8 mouse cellular contexts compared by ENCODE assay signal in the genomic region with DNA sequence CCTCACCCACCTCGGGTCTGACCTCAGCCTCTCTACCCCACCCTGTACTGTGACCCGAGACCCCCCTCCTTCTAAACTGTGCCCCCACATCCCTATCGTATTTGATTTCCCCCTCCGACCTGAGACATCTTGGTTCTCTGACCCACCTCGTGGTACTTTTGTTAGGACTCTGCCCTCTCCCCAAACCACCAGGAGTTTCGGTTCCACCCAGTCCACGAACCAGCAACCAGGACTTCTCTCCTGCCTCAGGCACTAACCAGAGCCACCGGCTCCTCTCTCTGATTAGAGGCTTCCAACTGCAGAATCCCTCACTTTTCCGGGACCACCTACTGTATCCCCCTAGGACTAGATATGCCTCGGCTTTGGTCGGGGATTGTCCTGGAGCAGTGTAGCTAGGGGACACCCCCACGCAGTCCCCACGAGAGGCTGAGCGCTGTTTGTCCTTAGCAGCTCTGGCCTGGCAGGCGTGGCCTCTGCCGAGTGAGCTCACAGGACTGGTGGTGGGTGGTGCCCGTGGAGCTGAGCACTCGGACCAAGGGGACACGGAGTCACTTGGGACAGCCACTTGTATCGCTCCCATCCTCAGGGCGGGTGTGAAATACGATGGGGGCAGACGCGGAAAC. TPM values are rescaled to one million over a fixed set of nuclear protein-coding genes. Genes with fewer than 3 reads are reported as not detected.
DNase-seq lines count a peak whose midpoint lies in the region; ATAC-seq and TF ChIP-seq lines count a peak whose summit lies in the region.

No protein-coding gene starts in this region.

- DNase-seq in gastrocnemius, adult 2 months = peak; percentile 67
- no peak for DNase-seq in gastrocnemius, postnatal 36 days
- DNase-seq in layer of hippocampus, postnatal 14 days (ENCODE audit: low spot score in 2 of 2) = no peak
- no peak for DNase-seq in thymus, postnatal 14 days
- no peak for DNase-seq in left cerebral cortex, adult 18-20 months (ENCODE audit: low spot score in 2 of 2)

- intact Hi-C loops in gastrocnemius, adult 2 months (cut with DNase I) = no loop called here
- intact Hi-C loops in gastrocnemius, postnatal 36 days (cut with DNase I) = no loop called here

- H3K27me3 ChIP-seq in forebrain, embryonic 13.5 days = peaks cover 76% of the 10 kb centered on the region
- H3K27me3 ChIP-seq in intestine, postnatal 0 days (replicated peaks; ENCODE audit: control insufficient read depth, insufficient read depth, low read length) = peaks cover 73% of the 10 kb centered on the region
- H3K27me3 ChIP-seq in midbrain, embryonic 13.5 days = peaks cover 75% of the 10 kb centered on the region

- TF ChIP-seq CTCF in gastrocnemius, adult 2 months (IDR thresholded peaks at IDR 0.05) = no peak
- TF ChIP-seq CTCF in intestine, postnatal 0 days (IDR thresholded peaks at IDR 0.05; ENCODE audit: low read depth) = no peak

- H3K4me3 ChIP-seq in gastrocnemius, adult 2 months = peak overlapping the region; percentile 72
- H3K4me3 ChIP-seq in forebrain, embryonic 13.5 days = peak overlapping the region; percentile 23
- peak overlapping the region; percentile 32 for H3K4me3 ChIP-seq in intestine, postnatal 0 days (ENCODE audit: low read depth, low read length)
- peak overlapping the region; percentile 26 for H3K4me3 ChIP-seq in midbrain, embryonic 13.5 days (replicated peaks)

- H3K36me3 ChIP-seq in forebrain, embryonic 13.5 days (ENCODE audit: poor library complexity, severe bottlenecking) = peaks cover 14% of the 10 kb centered on the region
- H3K36me3 ChIP-seq in intestine, postnatal 0 days (ENCODE audit: control insufficient read depth, insufficient read depth) = peaks cover 13% of the 10 kb centered on the region; the same call in 1 of the 2 replicates
- H3K36me3 ChIP-seq in midbrain, embryonic 13.5 days = peaks cover 10% of the 10 kb centered on the region; the same call in 1 of the 2 replicates

- ATAC-seq in forebrain, embryonic 13.5 days = no peak
- ATAC-seq in intestine, postnatal 0 days = no peak
- ATAC-seq in midbrain, embryonic 13.5 days = no peak

- 6% methylated on average over 24 of the region's 24 CpGs for WGBS in forebrain, embryonic 13.5 days
- 9% methylated on average over 24 of the region's 24 CpGs for WGBS in intestine, postnatal 0 days
- WGBS in midbrain, embryonic 13.5 days = 7% methylated on average over 24 of the region's 24 CpGs

- no peaks in the 10 kb centered on the region for H3K9me3 ChIP-seq in forebrain, embryonic 13.5 days (replicated peaks)
- no peaks in the 10 kb centered on the region for H3K9me3 ChIP-seq in intestine, postnatal 0 days (ENCODE audit: control insufficient read depth)
- H3K9me3 ChIP-seq in midbrain, embryonic 13.5 days = no peaks in the 10 kb centered on the region

- peak overlapping the region; percentile 54; the same call in 1 of the 2 replicates for H3K9ac ChIP-seq in forebrain, embryonic 13.5 days
- no peak overlapping the region for H3K9ac ChIP-seq in intestine, postnatal 0 days (ENCODE audit: low read depth, low read length)
- H3K9ac ChIP-seq in midbrain, embryonic 13.5 days (replicated peaks) = peak overlapping the region; percentile 30; the same call in 1 of the 2 replicates

- peak overlapping the region; percentile 53 for H3K4me2 ChIP-seq in forebrain, embryonic 13.5 days
- H3K4me2 ChIP-seq in intestine, postnatal 0 days (replicated peaks; ENCODE audit: low read depth) = peak overlapping the region; percentile 51
- peak overlapping the region; percentile 46 for H3K4me2 ChIP-seq in midbrain, embryonic 13.5 days (replicated peaks)

- H3K27ac ChIP-seq in gastrocnemius, adult 2 months = peak overlapping the region; percentile 62
- H3K27ac ChIP-seq in forebrain, embryonic 13.5 days = no peak overlapping the region
- no peak overlapping the region for H3K27ac ChIP-seq in intestine, postnatal 0 days (ENCODE audit: low read depth, low read length)
- H3K27ac ChIP-seq in midbrain, embryonic 13.5 days = no peak overlapping the region

- peaks cover 43% of the 10 kb centered on the region for H3K4me1 ChIP-seq in forebrain, embryonic 13.5 days
- H3K4me1 ChIP-seq in intestine, postnatal 0 days (replicated peaks; ENCODE audit: control insufficient read depth, insufficient read depth, low read length) = peaks cover 4% of the 10 kb centered on the region; the same call in 1 of the 2 replicates
- H3K4me1 ChIP-seq in midbrain, embryonic 13.5 days (replicated peaks) = peaks cover 55% of the 10 kb centered on the region

RNA-seq across cellular contexts. Expression of a gene that starts 0.9 kb away (rescaled TPM):
- 10 to 100 TPM in 1 of 2 experiments, 1 to 10 TPM in 1; 3.5 to 18.9 TPM for total RNA-seq in gastrocnemius, adult 2 months (2021)
- 10 to 100 TPM in 1 of 2 experiments, 1 to 10 TPM in 1; 9.3 to 11.0 TPM for total RNA-seq in gastrocnemius, postnatal 36 days (2021)
- polyA plus RNA-seq in forebrain, embryonic 13.5 days (2015; fragmentation: Nextera tagmentation; extraction: Ambion mirVana) = 1.1 and 1.3 TPM in 2 replicates
- 0.22 and 0.25 TPM in 2 replicates for polyA plus RNA-seq in intestine, postnatal 0 days (2015; fragmentation: Nextera tagmentation; extraction: Ambion mirVana)
- polyA plus RNA-seq in midbrain, embryonic 13.5 days (2015; fragmentation: Nextera tagmentation; extraction: Ambion mirVana) = 2.1 TPM in 2 replicates
- total RNA-seq in layer of hippocampus, postnatal 14 days (2021) = 1 to 10 TPM; 1.6 to 2.4 TPM
- total RNA-seq in left cerebral cortex, adult 18-20 months (2021) = under 1 TPM; 0.33 to 0.59 TPM

RNA-seq across cellular contexts. Expression of a gene that starts 13.6 kb away (rescaled TPM):
- total RNA-seq in gastrocnemius, adult 2 months (2021) = not detected
- total RNA-seq in gastrocnemius, postnatal 36 days (2021) = not detected
- 2.5 and 3.4 TPM in 2 replicates for polyA plus RNA-seq in forebrain, embryonic 13.5 days (2015; fragmentation: Nextera tagmentation; extraction: Ambion mirVana)
- 1.2 and 2.3 TPM in 2 replicates for polyA plus RNA-seq in intestine, postnatal 0 days (2015; fragmentation: Nextera tagmentation; extraction: Ambion mirVana)
- polyA plus RNA-seq in midbrain, embryonic 13.5 days (2015; fragmentation: Nextera tagmentation; extraction: Ambion mirVana) = 3.7 and 4.1 TPM in 2 replicates
- under 1 TPM; 0.25 to 0.48 TPM for total RNA-seq in layer of hippocampus, postnatal 14 days (2021)
- total RNA-seq in left cerebral cortex, adult 18-20 months (2021) = not detected

RNA-seq across cellular contexts. Expression of a gene that starts 14.0 kb away (rescaled TPM):
- 100 to 1,000 TPM; 312 to 399 TPM for total RNA-seq in gastrocnemius, adult 2 months (2021)
- total RNA-seq in gastrocnemius, postnatal 36 days (2021) = 100 to 1,000 TPM; 332 to 340 TPM
- 172 and 183 TPM in 2 replicates for polyA plus RNA-seq in forebrain, embryonic 13.5 days (2015; fragmentation: Nextera tagmentation; extraction: Ambion mirVana)
- polyA plus RNA-seq in intestine, postnatal 0 days (2015; fragmentation: Nextera tagmentation; extraction: Ambion mirVana) = 310 and 317 TPM in 2 replicates
- 174 and 181 TPM in 2 replicates for polyA plus RNA-seq in midbrain, embryonic 13.5 days (2015; fragmentation: Nextera tagmentation; extraction: Ambion mirVana)
- total RNA-seq in layer of hippocampus, postnatal 14 days (2021) = 100 to 1,000 TPM; 152 to 159 TPM
- total RNA-seq in left cerebral cortex, adult 18-20 months (2021) = 100 to 1,000 TPM; 148 to 155 TPM

RNA-seq across cellular contexts. Expression of a gene that starts 14.2 kb away (rescaled TPM):
- total RNA-seq in gastrocnemius, adult 2 months (2021) = 10 to 100 TPM in 1 of 2 experiments, 1 to 10 TPM in 1; 9.5 to 14.5 TPM
- total RNA-seq in gastrocnemius, postnatal 36 days (2021) = 1 to 10 TPM; 5.7 to 9.0 TPM
- 7.2 and 7.9 TPM in 2 replicates for polyA plus RNA-seq in forebrain, embryonic 13.5 days (2015; fragmentation: Nextera tagmentation; extraction: Ambion mirVana)
- polyA plus RNA-seq in intestine, postnatal 0 days (2015; fragmentation: Nextera tagmentation; extraction: Ambion mirVana) = 2.1 and 2.2 TPM in 2 replicates
- polyA plus RNA-seq in midbrain, embryonic 13.5 days (2015; fragmentation: Nextera tagmentation; extraction: Ambion mirVana) = 9.1 and 10.8 TPM in 2 replicates
- 10 to 100 TPM; 19.8 to 24.6 TPM for total RNA-seq in layer of hippocampus, postnatal 14 days (2021)
- total RNA-seq in left cerebral cortex, adult 18-20 months (2021) = 10 to 100 TPM; 28.3 to 30.7 TPM

RNA-seq across cellular contexts. Expression of a gene that starts 56.1 kb away (rescaled TPM):
- not detected for total RNA-seq in gastrocnemius, adult 2 months (2021)
- not detected for total RNA-seq in gastrocnemius, postnatal 36 days (2021)
- polyA plus RNA-seq in forebrain, embryonic 13.5 days (2015; fragmentation: Nextera tagmentation; extraction: Ambion mirVana) = 63.5 and 67.7 TPM in 2 replicates
- polyA plus RNA-seq in intestine, postnatal 0 days (2015; fragmentation: Nextera tagmentation; extraction: Ambion mirVana) = 2.7 and 4.7 TPM in 2 replicates
- 59.2 and 65.0 TPM in 2 replicates for polyA plus RNA-seq in midbrain, embryonic 13.5 days (2015; fragmentation: Nextera tagmentation; extraction: Ambion mirVana)
- 10 to 100 TPM; 17.1 to 19.7 TPM for total RNA-seq in layer of hippocampus, postnatal 14 days (2021)
- 10 to 100 TPM; 14.1 to 17.8 TPM for total RNA-seq in left cerebral cortex, adult 18-20 months (2021)
